Mouse (Mus musculus): ENCODE results near the gene Gsk3a.

GRCm38 (mm10) chr7:25273259-25274241 is 35.9 kb upstream of the Gsk3a start:
- TF ChIP-seq CHD2 (IDR thresholded peaks at IDR 0.05; ENCODE audit: low read depth, low read length): no peak
- TF ChIP-seq HCFC1 (IDR thresholded peaks at IDR 0.05; ENCODE audit: borderline replicate concordance, insufficient read depth, low read length): no peak
- TF ChIP-seq ZNF384 (IDR thresholded peaks at IDR 0.05; ENCODE audit: low read depth, low read length): no peak

Data from ES-E14 (cell line).